Mouse (Mus musculus): ENCODE data around the gene Taco1. TPM values are rescaled to one million over a fixed set of nuclear protein-coding genes. Genes with fewer than 3 reads are reported as not detected.
"Not testable (repeated sequence)": the region's sequence is repeated elsewhere in the genome, so short reads cannot be mapped to it uniquely, and the experiment has no call there.

Gene Taco1
- total RNA-seq, 2 experiments from 2014 or later, result 12.3 to 12.8 TPM

DNA sequence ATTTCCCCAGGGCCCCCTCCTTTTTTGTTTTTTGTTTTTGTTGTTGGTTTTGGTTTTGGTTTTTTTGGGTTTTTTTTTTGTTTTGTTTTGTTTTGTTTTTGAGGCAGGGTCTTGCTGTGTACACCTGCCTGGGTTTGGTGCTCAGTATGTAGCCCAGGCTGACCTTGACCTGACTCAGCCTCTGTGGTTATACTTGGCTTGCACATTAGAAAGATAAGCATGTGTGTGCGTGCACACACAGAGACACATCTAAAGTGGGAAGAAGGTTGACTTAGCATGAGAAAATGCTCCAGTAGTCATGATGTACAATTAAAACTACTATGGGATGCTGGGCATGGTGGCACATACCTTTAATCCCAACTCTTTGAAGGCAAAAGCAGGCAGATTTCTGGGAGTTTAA lies 5.3 kb upstream of the Taco1 start:
- intact Hi-C loops (cut with DNase I), result no loop called here
- no peak for DNase-seq

DNA sequence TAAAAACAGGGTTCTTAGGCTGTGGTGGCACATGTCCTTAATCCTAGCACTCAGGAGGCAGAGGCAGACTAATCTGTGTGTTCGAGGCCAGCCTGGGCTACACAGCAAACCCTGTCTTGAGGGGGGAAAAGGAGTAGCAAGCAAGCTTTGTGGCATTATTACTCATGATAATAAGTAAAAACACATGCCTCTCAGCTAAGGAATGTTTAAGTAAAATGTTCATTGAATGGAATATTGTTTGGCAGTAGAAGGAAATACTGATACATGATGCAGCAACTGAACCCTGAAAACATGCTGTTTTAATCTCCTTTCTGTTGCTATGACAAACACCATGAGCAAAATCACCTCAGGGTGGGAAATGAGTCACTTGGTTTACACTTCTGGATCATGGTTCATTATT lies 4.5 kb upstream of the Taco1 start:
- no peak for DNase-seq
- intact Hi-C loops (cut with DNase I), result no loop called here

DNA sequence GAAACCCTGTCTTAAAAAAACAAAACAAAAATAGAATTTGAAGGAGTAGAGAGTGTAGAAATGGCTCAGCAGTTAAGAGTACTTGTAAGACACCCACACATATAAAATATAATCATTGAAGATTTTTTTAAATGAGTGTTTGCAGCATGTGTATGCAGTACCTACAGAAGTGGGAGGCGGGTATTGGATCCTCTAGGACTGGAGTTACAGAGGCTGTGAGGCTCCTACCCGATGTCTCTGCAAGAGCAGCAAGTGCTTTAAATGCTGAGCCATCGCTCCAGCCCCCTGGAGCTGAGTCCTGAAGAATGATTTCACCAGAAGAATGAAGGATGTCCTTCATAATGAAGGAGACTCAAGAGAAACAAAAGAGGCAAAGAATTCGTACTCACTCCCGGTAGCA lies 2.1 kb upstream of the Taco1 start:
- no peak for DNase-seq
- intact Hi-C loops (cut with DNase I), result no loop called here

GRCm38 (mm10) chr11:106065073-106065922 lies 563 bp upstream of the Taco1 start:
- intact Hi-C loops (cut with DNase I), result no loop called here
- no peak for DNase-seq

GRCm38 (mm10) chr11:106066616-106067015 lies 755 bp downstream of the Taco1 start:
- intact Hi-C loops (cut with DNase I), result not testable (repeated sequence)
- DNase-seq, result peak; percentile 54

- intact Hi-C loops (cut with DNase I), result no loop called here
- no peak for DNase-seq
Observed at GRCm38 (mm10) chr11:106073774-106074173, 7.9 kb downstream of the Taco1 start.

- DNase-seq, result peak; percentile 73
- intact Hi-C loops (cut with DNase I), result no loop called here
Observed at GRCm38 (mm10) chr11:106076321-106076720, 10.5 kb downstream of the Taco1 start.

GRCm38 (mm10) chr11:106083708-106084701 lies 18.1 kb downstream of the Taco1 start, which contains the start of gene Map3k3:
Gene Map3k3, plus strand, starts transcription at chr11:106084613.
- peak; percentile 99 for DNase-seq
- intact Hi-C loops (cut with DNase I), result no loop called here

- DNase-seq, result peak; percentile 78
- intact Hi-C loops (cut with DNase I), result no loop called here
Observed at GRCm38 (mm10) chr11:106084911-106085561, 19.2 kb downstream of the Taco1 start.

DNA sequence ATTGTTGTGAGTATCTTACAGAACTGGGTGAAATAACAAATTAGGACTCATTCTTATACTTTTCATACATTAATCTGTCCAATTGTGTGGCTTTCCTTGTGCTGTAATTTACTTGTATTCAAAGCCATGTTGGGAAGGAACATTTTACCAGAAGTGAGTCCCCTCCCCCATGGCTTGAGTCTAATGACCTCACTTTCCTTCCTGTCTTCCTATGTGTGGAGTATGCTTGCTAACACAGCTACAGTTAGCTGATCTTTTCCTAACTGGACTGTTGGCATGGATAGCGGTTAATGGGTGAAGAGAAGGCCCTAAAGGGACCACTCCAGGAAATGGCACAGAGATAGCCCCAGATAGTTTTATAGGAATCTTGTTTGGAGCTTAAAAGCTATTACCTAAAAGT lies 32.4 kb downstream of the Taco1 start:
- intact Hi-C loops (cut with DNase I), result no loop called here
- DNase-seq, result no peak

- no peak for DNase-seq
- intact Hi-C loops (cut with DNase I), result no loop called here
Observed at GRCm38 (mm10) chr11:106102866-106103265, 37.0 kb downstream of the Taco1 start.

DNA sequence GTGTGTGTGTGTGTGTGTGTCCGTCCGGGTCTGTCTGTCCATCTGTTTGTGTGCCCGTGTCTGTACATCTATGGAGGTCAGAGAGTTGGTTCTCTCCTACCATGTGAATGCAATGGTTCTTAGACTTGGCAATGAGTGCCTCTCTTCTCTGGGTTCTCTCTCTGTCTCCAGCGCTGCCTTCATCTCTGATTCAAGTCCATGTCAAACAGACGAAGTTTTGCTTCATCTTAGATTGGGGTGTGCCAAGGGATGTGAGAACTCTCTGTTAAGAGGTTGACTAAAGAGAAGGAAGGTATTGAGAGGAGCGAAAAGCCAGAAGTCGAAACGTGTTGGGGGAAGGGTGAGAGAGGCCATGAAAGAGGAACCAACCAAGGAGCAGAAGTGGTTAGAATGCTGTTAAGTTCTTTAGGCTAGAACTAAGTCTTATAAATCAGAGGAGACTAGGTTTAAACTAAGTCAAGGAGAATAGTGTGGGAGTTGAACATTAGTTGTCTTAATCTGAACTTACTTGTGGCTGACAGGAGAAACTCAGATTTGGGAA lies 40.3 kb downstream of the Taco1 start:
- intact Hi-C loops (cut with DNase I), result no loop called here
- DNase-seq, result no peak

DNA sequence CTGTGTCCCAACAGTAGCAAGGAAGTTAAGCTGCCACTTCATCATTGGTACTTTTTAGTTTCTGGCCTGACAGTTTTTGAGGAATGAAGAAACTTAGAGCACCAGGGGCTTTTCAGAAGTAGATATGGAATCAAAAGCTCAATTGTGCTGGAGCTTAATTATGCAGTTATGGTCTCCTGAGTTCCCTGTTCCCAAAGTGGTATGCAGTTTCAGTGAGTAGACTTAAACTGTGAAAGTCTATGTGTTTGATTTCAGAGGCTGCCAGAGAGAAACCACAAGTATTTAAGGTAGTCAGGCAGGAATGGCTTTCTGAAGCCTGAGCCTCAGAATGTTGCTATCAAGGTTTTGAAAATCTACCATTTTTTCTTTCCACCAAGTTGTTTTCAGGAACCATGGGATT lies 45.8 kb downstream of the Taco1 start:
- DNase-seq, result no peak
- intact Hi-C loops (cut with DNase I), result no loop called here

DNA sequence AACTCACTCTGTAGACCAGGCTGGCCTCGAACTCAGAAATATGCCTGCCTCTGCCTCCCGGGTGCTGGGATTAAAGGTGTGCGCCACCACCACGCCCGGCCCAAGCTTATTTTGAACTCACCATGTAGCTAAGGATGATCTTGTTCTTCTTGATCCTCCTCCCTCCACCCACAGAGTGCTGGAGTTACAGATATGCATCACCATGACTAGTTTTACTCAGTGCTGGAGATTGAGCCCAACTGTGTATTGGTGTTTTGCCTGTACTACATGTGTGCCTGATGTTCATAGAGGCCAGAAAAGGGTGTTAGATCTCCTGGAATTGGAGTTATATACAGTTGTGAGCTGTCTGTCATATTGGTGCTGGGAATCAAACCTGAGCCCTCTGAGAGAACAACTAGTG lies 56.4 kb downstream of the Taco1 start:
- intact Hi-C loops (cut with DNase I), result no loop called here
- DNase-seq, result no peak

DNA sequence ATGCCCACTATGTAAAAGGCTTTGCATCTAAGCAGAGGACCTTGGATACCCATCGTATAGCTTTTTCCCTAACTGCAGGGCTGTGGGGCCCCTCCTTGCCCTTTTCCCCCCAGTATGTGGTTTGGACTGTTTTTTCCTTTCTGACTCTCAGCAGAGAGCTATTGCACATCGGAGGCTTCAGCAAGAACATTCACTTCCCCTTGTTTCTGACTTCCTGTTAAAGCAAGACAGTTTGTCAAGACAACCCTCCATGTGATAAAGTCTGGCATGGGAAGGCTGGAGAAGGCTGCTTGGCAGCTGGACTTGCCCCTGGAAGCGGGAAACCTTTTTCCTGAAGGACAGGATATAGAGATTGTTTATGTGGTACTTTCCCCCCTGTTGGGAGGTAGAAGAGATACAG lies 56.9 kb downstream of the Taco1 start:
- intact Hi-C loops (cut with DNase I), result no loop called here

More for the DNA sequence above, 56.9 kb downstream of the Taco1 start:
- DNase-seq, result no peak

Other genes with a start within 250 kb of the Taco1 start
- gene Cyb561, start 112.7 kb upstream of the Taco1 start, total RNA-seq (2021), result 10 to 100 TPM; 36.6 to 38.9 TPM
- gene Ace, start 98.1 kb upstream of the Taco1 start, total RNA-seq (2021), result 1 to 10 TPM; 8.1 to 9.8 TPM
- not detected for gene Ace3, start 71.4 kb upstream of the Taco1 start, total RNA-seq (2021)
- 1 to 10 TPM; 1.4 to 1.7 TPM for gene Kcnh6, start 57.9 kb upstream of the Taco1 start, total RNA-seq (2021)
- 100 to 1,000 TPM; 167 to 185 TPM for gene Dcaf7, start 29.2 kb upstream of the Taco1 start, total RNA-seq (2021)
- 10 to 100 TPM; 30.7 to 31.9 TPM for gene Map3k3, start 18.6 kb downstream of the Taco1 start, total RNA-seq (2021)
- gene Gm10840, start 94.8 kb downstream of the Taco1 start, total RNA-seq (2021), result not detected
- gene Limd2, start 94.8 kb downstream of the Taco1 start, total RNA-seq (2021), result 10 to 100 TPM; 81.2 to 84.6 TPM
- gene Strada, start 136.1 kb downstream of the Taco1 start, total RNA-seq (2021), result 10 to 100 TPM; 27.3 to 28.5 TPM
- 10 to 100 TPM; 69.4 to 74.7 TPM for gene Ccdc47, start 150.3 kb downstream of the Taco1 start, total RNA-seq (2021)
- gene Ddx42, start 150.9 kb downstream of the Taco1 start, total RNA-seq (2021), result 10 to 100 TPM; 79.8 to 81.0 TPM
- 10 to 100 TPM; 34.6 to 35.1 TPM for gene Ftsj3, start 190.0 kb downstream of the Taco1 start, total RNA-seq (2021)
- 100 to 1,000 TPM; 111 to 112 TPM for gene Psmc5, start 190.1 kb downstream of the Taco1 start, total RNA-seq (2021)
- 10 to 100 TPM; 13.9 to 17.8 TPM for gene Smarcd2, start 206.9 kb downstream of the Taco1 start, total RNA-seq (2021)
- gene Tcam1, start 210.6 kb downstream of the Taco1 start, total RNA-seq (2021), result under 1 TPM; 0.18 to 0.28 TPM
- gene Gh, start 235.8 kb downstream of the Taco1 start, total RNA-seq (2021), result not detected
- under 1 TPM; 0.30 to 0.98 TPM for gene Cd79b, start 248.7 kb downstream of the Taco1 start, total RNA-seq (2021)

Data from left cerebral cortex, postnatal 4 days (tissue).